Mouse (Mus musculus) midbrain, embryonic 14.5 days (tissue): ENCODE data around the gene Wrb. TPM values are rescaled to one million over a fixed set of nuclear protein-coding genes. Genes with fewer than 3 reads are reported as not detected.

Experiments used
- ATAC-seq: fragments of 200-750 bp; cut with Nextera tagmentation; 2 replicates; pipeline ENCODE4 v1.8.0; 2017; ENCODE audit warnings: moderate number of reproducible peaks, moderate library complexity; ENCODE audit not compliant: low FRiP score, low TSS enrichment
- DNase-seq: peaks from one replicate; pipeline ENCODE4 v3.0.0-alpha.2; 2015
- H3K27ac ChIP-seq: fragments of 300-500 bp; sonication (generic); replicated peaks from 2 replicates; pipeline ENCODE4 v1.5.1; 2014; ENCODE audit warnings: mild to moderate bottlenecking, low read depth, low read length, moderate library complexity
- H3K27me3 ChIP-seq: fragments of 300-500 bp; sonication (generic); 2 replicates; pipeline ENCODE4 v1.6.1; 2014; ENCODE audit warnings: low read length, control low read depth, mixed read lengths; ENCODE audit not compliant: control insufficient read depth, insufficient read depth
- H3K36me3 ChIP-seq: fragments of 300-500 bp; sonication (generic); 2 replicates; pipeline ENCODE4 v1.6.1; 2014; ENCODE audit warnings: low read length, control low read depth; ENCODE audit not compliant: control insufficient read depth, insufficient read depth
- H3K4me1 ChIP-seq: fragments of 300-500 bp; sonication (generic); 2 replicates; pipeline ENCODE4 v1.6.1; 2014; ENCODE audit warnings: mild to moderate bottlenecking, antibody characterized with exemption, low read length, control low read depth; ENCODE audit not compliant: control insufficient read depth, insufficient read depth
- H3K4me2 ChIP-seq: fragments of 300-500 bp; sonication (generic); 2 replicates; pipeline ENCODE4 v1.6.1; 2014; ENCODE audit warnings: mild to moderate bottlenecking, low read length, moderate library complexity
- H3K4me3 ChIP-seq: fragments of 300-500 bp; sonication (generic); replicated peaks from 2 replicates; pipeline ENCODE4 v1.5.1; 2014; ENCODE audit warnings: low read depth, low read length
- H3K9ac ChIP-seq: fragments of 300-500 bp; sonication (generic); replicated peaks from 2 replicates; pipeline ENCODE4 v1.6.1; 2014; ENCODE audit warnings: mild to moderate bottlenecking, low read length, moderate library complexity
- H3K9me3 ChIP-seq: fragments of 300-500 bp; sonication (generic); 2 replicates; pipeline ENCODE4 v1.6.1; 2016; ENCODE audit warnings: low read length, control low read depth, mixed read lengths; ENCODE audit not compliant: control insufficient read depth
- WGBS: fragments of 180-500 bp; shearing (Covaris S2); extraction: QIAGEN DNeasy Blood & Tissue Kit; methylation state at CpG from one replicate; pipeline ENCODE4 v1.1.7; 2014; 5-methylcytosine and 5-hydroxymethylcytosine counted together
- polyA plus RNA-seq: library from polyadenylated mRNA; unstranded; fragments of >200 nt; fragmentation: Nextera tagmentation; extraction: Ambion mirVana; gene quantifications from 2 replicates; pipeline ENCODE4 v1.2.1, GENCODE M21; 2014

The Wrb gene
- polyA plus RNA-seq, 1 experiment from 2014 or later, result 232 TPM

GRCm38 (mm10) chr16:96191531-96192506 lies 46.6 kb downstream of the Wrb start, which contains the start of gene Lca5l:
Gene Lca5l (minus strand): TSS chr16:96192271.
- no peaks in the 10 kb centered on the region for H3K27me3 ChIP-seq
- under 1% methylated on average over 77 of the region's 77 CpGs for WGBS
- ATAC-seq, result peak; percentile 98
- H3K4me3 ChIP-seq, result peak within 1 kb of the TSS; percentile 89
- H3K36me3 ChIP-seq, result no peaks in the 10 kb centered on the region
- peak within 1 kb of the TSS; percentile 86 for H3K9ac ChIP-seq
- peak; percentile 100 for DNase-seq
- H3K4me2 ChIP-seq, result peak within 1 kb of the TSS; percentile 71
- peak within 1 kb of the TSS; percentile 82 for H3K27ac ChIP-seq
- no peaks in the 10 kb centered on the region for H3K9me3 ChIP-seq
- peaks cover 4% of the 10 kb centered on the region; the same call in 1 of the 2 replicates for H3K4me1 ChIP-seq

GRCm38 (mm10) chr16:96199913-96200701 lies 54.9 kb downstream of the Wrb start, which contains the start of gene Sh3bgr:
Gene Sh3bgr (plus strand): TSS chr16:96200450.
- H3K9me3 ChIP-seq, result no peaks in the 10 kb centered on the region
- H3K36me3 ChIP-seq, result no peaks in the 10 kb centered on the region
- H3K27me3 ChIP-seq, result no peaks in the 10 kb centered on the region
- peak within 1 kb of the TSS; percentile 14 for H3K4me3 ChIP-seq
- H3K4me1 ChIP-seq, result peaks cover 7% of the 10 kb centered on the region
- WGBS, result 10% methylated on average over 20 of the region's 20 CpGs
- DNase-seq (peak; percentile 58), ATAC-seq (peak; percentile 55; the same call in 1 of the 2 replicates)
- no peak within 1 kb of the TSS for H3K27ac ChIP-seq
- no peak within 1 kb of the TSS for H3K9ac ChIP-seq
- peak within 1 kb of the TSS; percentile 48 for H3K4me2 ChIP-seq

DNA sequence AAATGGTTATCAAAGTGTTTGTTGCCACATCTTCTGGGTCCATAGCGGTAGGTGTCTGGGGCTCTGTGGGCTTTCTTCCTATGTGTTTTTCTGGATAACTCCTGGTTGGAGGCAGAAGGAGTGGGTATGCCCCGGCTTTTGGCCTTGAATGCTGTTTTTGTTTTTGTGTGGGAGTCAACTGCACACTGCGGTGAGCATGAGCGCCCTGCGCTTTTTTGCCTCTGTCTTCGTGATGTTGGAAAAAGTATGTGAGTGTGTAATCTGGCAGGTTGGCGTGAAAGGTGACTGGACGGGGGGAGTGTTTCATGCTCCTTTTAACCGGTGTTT lies 55.5 kb downstream of the Wrb start:
- ATAC-seq (peak; percentile 14; the same call in 1 of the 2 replicates), DNase-seq (no peak)
- Histone ChIP-seq H3K4me3 (peak overlapping the region; percentile 14), H3K4me1 (peaks cover 7% of the 10 kb centered on the region), H3K36me3 (no peaks in the 10 kb centered on the region), H3K9me3 (no peaks in the 10 kb centered on the region), H3K27ac (no peak overlapping the region), H3K9ac (no peak overlapping the region), H3K4me2 (peak overlapping the region; percentile 48), H3K27me3 (no peaks in the 10 kb centered on the region)
- 27% methylated on average over 9 of the region's 9 CpGs for WGBS

DNA sequence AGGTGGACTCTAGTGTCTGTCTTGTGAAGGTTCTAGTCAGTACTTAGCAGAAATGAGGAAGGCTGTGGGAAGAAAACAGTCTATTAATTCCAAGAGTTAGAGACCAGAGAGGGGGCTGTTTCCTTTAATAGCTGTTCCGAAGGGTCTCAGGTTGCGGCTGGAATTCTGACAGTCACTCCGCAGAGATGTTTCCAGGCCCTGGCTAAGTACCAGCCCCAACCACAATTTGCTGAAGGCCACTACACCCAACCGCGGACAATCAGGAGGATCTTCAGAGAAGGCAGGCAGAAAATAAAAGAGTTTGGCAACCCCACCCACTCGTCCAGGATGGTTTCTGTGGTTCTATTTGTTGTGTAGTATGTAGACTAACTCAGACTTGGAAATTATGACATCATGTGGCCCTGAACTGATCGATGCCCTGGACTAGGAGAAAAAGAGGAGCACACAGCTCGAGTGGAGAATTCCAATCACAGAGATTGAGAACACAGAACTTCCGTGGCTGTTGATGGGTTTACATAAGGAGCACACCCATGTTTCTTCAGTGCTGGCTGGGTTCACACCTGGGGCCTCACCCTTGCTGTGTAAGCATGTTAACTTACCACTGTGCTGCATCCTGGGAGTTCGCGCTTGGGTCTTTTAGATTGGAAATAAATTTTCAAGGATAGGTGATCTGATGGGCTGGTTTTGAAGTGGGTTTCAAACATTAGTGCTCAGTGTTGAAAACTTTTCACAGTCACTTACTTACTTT lies 56.5 kb downstream of the Wrb start:
- H3K9me3 ChIP-seq, result no peaks in the 10 kb centered on the region
- H3K9ac ChIP-seq, result no peak overlapping the region
- no peak overlapping the region for H3K4me2 ChIP-seq
- H3K36me3 ChIP-seq, result no peaks in the 10 kb centered on the region
- peaks cover 7% of the 10 kb centered on the region for H3K4me1 ChIP-seq
- ATAC-seq, result no peak
- no peak for DNase-seq
- no peak overlapping the region for H3K27ac ChIP-seq
- H3K4me3 ChIP-seq, result no peak overlapping the region
- no peaks in the 10 kb centered on the region for H3K27me3 ChIP-seq
- WGBS, result 86% methylated on average over 11 of the region's 11 CpGs

Other genes starting within 250 kb of the Wrb start
- 59.8 and 62.4 TPM in 2 replicates for gene Psmg1, start 154.4 kb upstream of the Wrb start, polyA plus RNA-seq
- gene Brwd1, start 62.9 kb upstream of the Wrb start, polyA plus RNA-seq, result 338 and 372 TPM in 2 replicates
- gene Hmgn1, start 17.7 kb upstream of the Wrb start, polyA plus RNA-seq, result 371 and 462 TPM in 2 replicates
- 1.7 and 2.1 TPM in 2 replicates for gene Lca5l, start 46.9 kb downstream of the Wrb start, polyA plus RNA-seq
- gene Sh3bgr, start 55.0 kb downstream of the Wrb start, polyA plus RNA-seq, result 1.6 and 2.1 TPM in 2 replicates
- 3.2 and 3.6 TPM in 2 replicates for gene B3galt5, start 90.4 kb downstream of the Wrb start, polyA plus RNA-seq